In genomic region chr2:154410355-154410754, GRCm38 (mm10) we compare ENCODE assay signal across 10 mouse cellular contexts. TPM values are rescaled to one million over a fixed set of nuclear protein-coding genes. Genes with fewer than 3 reads are reported as not detected.
DNase-seq lines count a peak whose midpoint lies in the region; ATAC-seq lines count a peak whose summit lies in the region.
"Had no signal": no experiment of that assay in that cellular context is flagged by ENCODE, and none has a peak within 500 bp of the region (broad histone marks: within the 10 kb centered on the region; RNA-seq: fewer than 3 reads in every experiment).

No protein-coding gene starts in this region.

- no peak overlapping the region for H3K4me2 ChIP-seq in midbrain, embryonic 14.5 days (ENCODE audit: low read length)
- no peak overlapping the region for H3K4me2 ChIP-seq in midbrain, embryonic 11.5 days
- H3K4me2 ChIP-seq: limb, embryonic 12.5 days; neural tube, embryonic 13.5 days had no signal

- 72% methylated on average over 2 of the region's 2 CpGs for WGBS in midbrain, embryonic 14.5 days
- 64% methylated on average over 2 of the region's 2 CpGs for WGBS in midbrain, embryonic 11.5 days

- no peak overlapping the region for H3K27ac ChIP-seq in midbrain, embryonic 14.5 days (replicated peaks; ENCODE audit: low read depth, low read length)
- no peak overlapping the region for H3K27ac ChIP-seq in midbrain, embryonic 11.5 days (ENCODE audit: low read depth, low read length)
- H3K27ac ChIP-seq: limb, embryonic 12.5 days; neural tube, embryonic 13.5 days had no signal

- no peak overlapping the region for H3K9ac ChIP-seq in midbrain, embryonic 14.5 days (replicated peaks; ENCODE audit: low read length)
- no peak overlapping the region for H3K9ac ChIP-seq in midbrain, embryonic 11.5 days (ENCODE audit: low read length)
- H3K9ac ChIP-seq: limb, embryonic 12.5 days; neural tube, embryonic 13.5 days had no signal

- peaks cover 5% of the 10 kb centered on the region; the same call in 1 of the 2 replicates for H3K4me1 ChIP-seq in midbrain, embryonic 14.5 days (ENCODE audit: control insufficient read depth, insufficient read depth, low read length)
- peaks cover 7% of the 10 kb centered on the region; the same call in 1 of the 2 replicates for H3K4me1 ChIP-seq in midbrain, embryonic 11.5 days (ENCODE audit: control insufficient read depth, insufficient read depth, low read length)

- no peaks in the 10 kb centered on the region for H3K9me3 ChIP-seq in midbrain, embryonic 14.5 days (ENCODE audit: control insufficient read depth, low read length)
- H3K9me3 ChIP-seq in midbrain, embryonic 11.5 days (ENCODE audit: control insufficient read depth, low read length) = no peaks in the 10 kb centered on the region
- H3K9me3 ChIP-seq: limb, embryonic 12.5 days; neural tube, embryonic 13.5 days had no signal

- DNase-seq in adrenal gland, postnatal 10 days = peak; percentile 76
- DNase-seq in adrenal gland, adult 8-10 months = no peak
- DNase-seq in midbrain, embryonic 14.5 days = peak; percentile 30
- no peak for DNase-seq in midbrain, embryonic 11.5 days (ENCODE audit: low spot score, missing footprints)
- peak; percentile 55 for DNase-seq in layer of hippocampus, adult 9-11 months
- DNase-seq in right cerebral cortex, postnatal 4 days = peak; percentile 55
- DNase-seq in cerebellum, adult 11-12 months = no peak

- H3K27me3 ChIP-seq in midbrain, embryonic 14.5 days (ENCODE audit: control insufficient read depth, insufficient read depth, low read length) = no peaks in the 10 kb centered on the region
- H3K27me3 ChIP-seq in midbrain, embryonic 11.5 days (ENCODE audit: control insufficient read depth, insufficient read depth, low read length) = peaks cover 4% of the 10 kb centered on the region; the same call in 1 of the 2 replicates

- H3K36me3 ChIP-seq in midbrain, embryonic 14.5 days (ENCODE audit: control insufficient read depth, insufficient read depth, low read length) = no peaks in the 10 kb centered on the region
- H3K36me3 ChIP-seq in midbrain, embryonic 11.5 days (ENCODE audit: control insufficient read depth, insufficient read depth, low read length) = no peaks in the 10 kb centered on the region
- H3K36me3 ChIP-seq: limb, embryonic 12.5 days; neural tube, embryonic 13.5 days had no signal

- no peak for ATAC-seq in midbrain, embryonic 14.5 days (ENCODE audit: low FRiP score, low TSS enrichment)
- no peak for ATAC-seq in midbrain, embryonic 11.5 days (ENCODE audit: low FRiP score)
- no peak for ATAC-seq in monocyte, adult 5-6 weeks (replicated peaks; ENCODE audit: insufficient number of reproducible peaks, low FRiP score, low TSS enrichment, poor library complexity, severe bottlenecking)

- H3K4me3 ChIP-seq in midbrain, embryonic 14.5 days (replicated peaks; ENCODE audit: low read depth, low read length) = no peak overlapping the region
- no peak overlapping the region for H3K4me3 ChIP-seq in midbrain, embryonic 11.5 days (ENCODE audit: low read depth, low read length)
- H3K4me3 ChIP-seq: limb, embryonic 12.5 days; neural tube, embryonic 13.5 days had no signal

RNA-seq across cellular contexts. Expression of gene Snta1, which starts 2.5 kb away (rescaled TPM):
- 10 to 100 TPM; 29.0 to 31.9 TPM for total RNA-seq in adrenal gland, postnatal 10 days (2021)
- total RNA-seq in adrenal gland, adult 8-10 months (2022) = 10 to 100 TPM; 21.3 to 37.6 (median 31.5) TPM
- polyA plus RNA-seq in midbrain, embryonic 14.5 days (2014; fragmentation: Nextera tagmentation; extraction: Ambion mirVana) = 4.0 and 5.8 TPM in 2 replicates
- 2.0 and 2.3 TPM in 2 replicates for polyA plus RNA-seq in midbrain, embryonic 11.5 days (2014; fragmentation: Nextera tagmentation; extraction: Ambion mirVana)
- total RNA-seq in monocyte, adult 5-6 weeks (2017) = 4.8 to 10.8 TPM (median 4.9 TPM) in 3 replicates

RNA-seq across cellular contexts. Expression of gene Cbfa2t2, which starts 25.9 kb away (rescaled TPM):
- 10 to 100 TPM; 23.9 to 35.6 TPM for total RNA-seq in adrenal gland, postnatal 10 days (2021)
- total RNA-seq in adrenal gland, adult 8-10 months (2022) = 10 to 100 TPM; 34.0 to 55.4 (median 43.4) TPM
- 45.5 and 65.6 TPM in 2 replicates for polyA plus RNA-seq in midbrain, embryonic 14.5 days (2014; fragmentation: Nextera tagmentation; extraction: Ambion mirVana)
- 75.2 and 76.1 TPM in 2 replicates for polyA plus RNA-seq in midbrain, embryonic 11.5 days (2014; fragmentation: Nextera tagmentation; extraction: Ambion mirVana)
- 9.8 to 18.5 TPM (median 11.9 TPM) in 3 replicates for total RNA-seq in monocyte, adult 5-6 weeks (2017)

RNA-seq across cellular contexts. Expression of gene Cdk5rap1, which starts 37.5 kb away (rescaled TPM):
- total RNA-seq in adrenal gland, postnatal 10 days (2021) = 10 to 100 TPM; 14.4 to 19.7 TPM
- 10 to 100 TPM; 13.7 to 25.4 (median 18.6) TPM for total RNA-seq in adrenal gland, adult 8-10 months (2022)
- polyA plus RNA-seq in midbrain, embryonic 14.5 days (2014; fragmentation: Nextera tagmentation; extraction: Ambion mirVana) = 11.0 and 22.9 TPM in 2 replicates
- polyA plus RNA-seq in midbrain, embryonic 11.5 days (2014; fragmentation: Nextera tagmentation; extraction: Ambion mirVana) = 15.1 and 18.1 TPM in 2 replicates
- 8.5 to 13.1 TPM (median 9.7 TPM) in 3 replicates for total RNA-seq in monocyte, adult 5-6 weeks (2017)

Comparison
In these comparisons a context has a peak if more than half of its experiments do, and no peak if none do; other contexts are left out.
1. DNase-seq: peak in adrenal gland, postnatal 10 days (single experiment), midbrain, embryonic 14.5 days (single experiment), layer of hippocampus, adult 9-11 months (single experiment) and right cerebral cortex, postnatal 4 days (single experiment); none in adrenal gland, adult 8-10 months (single experiment), midbrain, embryonic 11.5 days (single experiment) and cerebellum, adult 11-12 months (single experiment).